Mouse (Mus musculus): ENCODE results near the gene Spata20. TPM values are rescaled to one million over a fixed set of nuclear protein-coding genes. Genes with fewer than 3 reads are reported as not detected.

The Spata20 gene
- polyA plus RNA-seq (2012; rRNA removed) = 0.24 and 0.34 TPM in 2 replicates

DNA sequence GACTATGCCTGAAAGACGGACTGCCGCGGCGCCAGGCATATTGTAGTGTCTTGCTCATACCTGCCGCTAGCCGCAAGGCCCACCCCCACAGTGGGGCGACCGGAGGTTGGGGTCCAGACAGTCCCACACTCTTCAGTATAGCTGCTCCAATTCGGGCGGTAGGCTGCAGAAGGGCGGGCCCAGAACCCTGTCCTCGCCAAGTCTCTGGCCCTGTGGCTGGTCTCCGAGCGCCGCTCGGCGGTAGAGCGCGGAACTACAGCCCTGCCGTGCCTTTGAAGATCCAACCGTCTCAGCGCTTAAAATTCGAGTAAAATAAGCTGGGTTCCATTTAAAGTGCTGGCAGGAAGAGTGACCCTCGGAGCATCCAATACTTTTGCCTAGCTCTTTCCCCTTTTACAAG lies at the start of gene Spata20:
Gene Spata20, minus strand, starts transcription at position 179 of the 400 bp plus-strand sequence.
- DNase-seq (ENCODE audit: extremely low spot score in 1 of 2, low spot score in 1 of 2) = peak; percentile 65 to 97

DNA sequence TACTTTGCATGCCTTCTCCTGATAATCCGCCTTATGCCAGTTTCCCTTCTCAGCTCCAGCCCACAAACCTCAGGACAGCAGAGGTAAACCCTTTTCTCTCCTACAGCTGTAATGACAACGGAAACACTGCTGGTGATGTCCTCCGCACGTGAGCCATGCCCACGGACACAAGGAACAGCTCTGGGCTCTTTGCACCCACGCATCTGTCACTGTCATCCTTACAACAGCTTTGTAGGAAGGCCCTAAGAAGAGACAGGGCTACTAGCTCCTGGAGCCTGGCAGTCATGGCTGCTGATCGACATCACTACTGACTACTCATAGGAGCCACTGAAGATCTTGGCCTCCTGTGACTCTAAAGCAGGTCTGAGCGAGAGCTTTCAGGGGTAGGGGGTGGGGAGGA lies 47.2 kb upstream of the Spata20 start:
- DNase-seq (ENCODE audit: extremely low spot score in 1 of 2, low spot score in 1 of 2) = peak in 1 of 2 experiments; percentile 28

DNA sequence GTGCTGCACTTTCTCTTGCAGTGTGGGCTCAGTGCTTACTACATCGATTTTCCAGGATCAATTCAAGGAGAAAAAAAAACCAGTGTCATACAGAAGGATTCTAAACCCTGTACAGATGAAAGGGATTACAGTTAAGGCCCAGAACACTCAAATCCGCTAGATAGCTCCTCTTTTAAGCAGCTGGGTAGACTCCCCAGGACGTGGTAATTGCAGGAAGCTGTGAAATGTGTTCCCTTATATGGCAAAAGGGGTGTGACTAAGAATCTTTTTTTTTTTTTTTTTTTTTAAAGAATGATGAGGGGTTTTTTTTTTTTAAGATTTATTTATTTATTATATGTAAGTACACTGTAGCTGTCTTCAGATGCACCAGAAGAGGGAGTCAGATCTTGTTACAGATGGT lies 42.9 kb upstream of the Spata20 start:
- no peak for DNase-seq (ENCODE audit: extremely low spot score in 1 of 2, low spot score in 1 of 2)

DNA sequence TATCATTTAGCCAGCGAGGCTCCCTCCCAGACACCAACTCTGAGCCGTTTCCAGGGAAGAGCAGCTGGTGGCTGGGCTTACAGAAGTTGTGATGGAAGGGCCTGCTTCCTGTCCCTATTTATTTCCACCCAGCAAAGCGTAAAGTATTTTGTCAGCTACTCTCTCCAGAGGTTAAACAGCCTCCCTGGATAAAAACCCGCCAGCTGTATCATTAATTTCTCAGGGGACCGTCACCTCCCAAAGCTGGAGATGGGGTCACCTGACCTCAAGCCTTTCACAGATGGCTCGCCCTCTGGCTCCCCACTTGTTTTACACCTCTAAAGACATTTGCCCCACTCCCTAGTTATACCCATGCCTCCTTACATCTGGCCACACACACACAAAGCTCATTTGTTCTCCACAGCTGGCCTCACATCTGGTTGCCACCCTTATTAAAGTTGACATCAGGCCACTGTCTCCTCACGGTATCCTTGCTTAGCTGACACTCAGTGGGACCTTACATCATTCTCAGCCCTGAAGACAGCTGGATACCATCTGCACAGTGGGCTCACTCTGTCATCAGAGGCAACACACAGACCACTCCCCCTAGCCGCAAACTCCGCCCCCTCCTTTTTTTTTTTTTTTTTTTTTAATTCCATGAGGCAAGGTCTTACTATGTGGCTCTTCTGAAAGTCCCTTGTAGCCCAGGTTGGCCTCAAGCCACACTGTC lies 40.3 kb upstream of the Spata20 start:
- no peak for DNase-seq (ENCODE audit: extremely low spot score in 1 of 2, low spot score in 1 of 2)

DNA sequence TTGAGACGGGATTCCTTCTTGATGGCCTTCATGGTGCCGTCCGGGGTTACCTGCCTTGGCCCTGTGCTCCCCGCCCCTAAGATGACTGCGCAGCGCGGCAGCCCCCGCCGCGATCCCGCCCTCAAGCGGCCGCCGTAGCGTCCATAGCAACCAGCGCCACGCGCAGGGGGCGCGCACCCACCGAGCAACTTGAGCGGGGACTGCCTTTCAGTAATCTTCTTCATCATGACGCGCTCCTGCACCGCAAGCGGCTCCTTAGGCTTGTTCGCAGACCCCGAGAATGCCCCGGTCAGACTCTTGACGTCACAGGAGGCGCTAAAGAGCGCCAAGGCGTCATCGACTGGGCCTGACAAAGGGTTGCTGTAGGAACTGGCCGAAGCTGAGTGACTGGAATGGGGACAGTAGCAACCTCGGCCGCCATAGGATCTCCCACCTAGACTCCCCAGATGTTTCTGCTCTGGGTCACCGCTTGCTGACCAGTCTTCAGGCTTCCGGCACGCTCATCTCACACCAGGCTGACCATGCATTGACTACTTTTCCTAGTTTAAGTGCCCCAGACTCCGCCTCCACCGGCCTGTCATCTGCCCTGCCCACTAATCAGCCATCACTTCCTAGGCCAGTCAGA lies 35.4 kb upstream of the Spata20 start, which contains the start of gene Mycbpap:
Gene Mycbpap, minus strand, starts transcription at position 524 of the 625 bp plus-strand sequence.
- DNase-seq (ENCODE audit: extremely low spot score in 1 of 2, low spot score in 1 of 2) = peak in 1 of 2 experiments; percentile 60

DNA sequence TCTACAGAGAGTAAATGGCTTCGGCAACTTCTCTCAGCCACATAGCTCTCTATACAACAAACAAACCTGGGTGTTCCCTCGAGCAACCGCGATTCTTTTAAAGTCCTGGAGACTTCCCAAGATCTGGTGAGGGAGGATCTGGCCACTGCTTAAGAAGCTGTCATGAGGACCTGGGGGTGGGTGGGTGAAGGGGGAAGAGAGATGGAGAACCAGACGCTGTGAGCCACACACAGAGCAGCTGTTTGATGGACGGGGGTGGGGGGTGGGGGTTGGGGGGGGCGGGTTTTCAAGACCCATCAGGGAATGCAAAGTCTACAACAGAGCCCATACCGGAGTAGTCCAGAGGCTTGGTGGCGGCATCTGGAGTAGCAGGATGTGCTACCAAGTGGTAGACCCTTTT lies 27.5 kb upstream of the Spata20 start:
- no peak for DNase-seq (ENCODE audit: extremely low spot score in 1 of 2, low spot score in 1 of 2)

DNA sequence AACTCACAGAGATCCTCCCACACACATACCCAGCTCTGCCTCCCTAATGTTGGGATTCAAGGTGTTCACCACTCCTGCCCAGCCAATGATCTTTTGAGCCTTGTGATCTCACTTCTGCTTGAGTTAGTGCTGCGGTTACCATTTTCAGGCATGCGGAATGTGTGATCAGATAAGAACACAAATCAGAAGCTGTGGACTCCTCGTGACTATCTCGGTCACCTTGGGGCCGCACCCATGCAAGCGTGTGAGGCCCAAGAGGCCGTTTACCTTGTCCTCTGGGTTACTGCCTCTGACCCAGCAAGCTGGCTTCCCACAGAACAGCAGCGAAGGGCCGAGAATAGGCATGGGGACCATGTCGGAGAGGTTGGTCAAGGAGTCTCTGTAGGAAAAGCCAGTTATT lies 23.0 kb upstream of the Spata20 start:
- no peak for DNase-seq (ENCODE audit: extremely low spot score in 1 of 2, low spot score in 1 of 2)

DNA sequence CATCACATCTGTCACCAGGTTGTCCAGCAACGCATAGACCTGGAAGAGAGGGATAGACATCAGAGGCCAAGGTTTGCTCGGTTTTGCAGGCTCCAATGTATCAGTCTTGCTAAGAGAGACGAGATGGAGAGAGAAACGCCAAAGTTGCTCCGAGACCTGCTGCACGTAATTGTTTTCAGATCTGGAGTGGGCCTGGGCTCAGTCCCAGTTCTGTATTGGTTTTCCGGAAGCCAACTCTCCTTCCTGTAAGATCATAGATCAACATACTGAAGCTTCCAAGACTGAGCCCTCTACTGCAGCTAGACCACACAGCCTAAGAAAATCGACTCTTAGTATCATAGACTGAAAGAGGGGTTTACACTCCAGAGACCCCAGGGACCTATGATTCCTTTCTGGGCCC lies 15.5 kb upstream of the Spata20 start:
- no peak for DNase-seq (ENCODE audit: extremely low spot score in 1 of 2, low spot score in 1 of 2)

DNA sequence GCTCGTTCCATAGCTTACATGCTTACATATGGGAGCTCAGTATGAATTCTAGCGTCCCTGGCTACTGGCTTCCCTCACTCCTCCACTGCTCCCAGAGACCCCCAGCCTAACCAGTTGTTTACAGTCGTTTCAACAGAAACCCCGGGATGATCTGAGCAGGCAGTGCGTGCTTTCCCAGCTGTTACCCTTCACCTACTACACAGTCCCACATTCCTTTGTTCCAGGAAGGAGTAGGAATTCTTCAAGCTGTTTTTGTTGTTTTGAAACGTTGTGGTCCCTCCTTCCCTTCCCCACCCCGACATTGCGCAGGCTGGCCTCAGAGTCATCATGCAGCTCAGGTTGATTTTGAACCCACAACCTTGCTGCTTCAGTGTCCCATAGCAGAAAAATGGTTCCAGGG lies 14.4 kb upstream of the Spata20 start:
- no peak for DNase-seq (ENCODE audit: extremely low spot score in 1 of 2, low spot score in 1 of 2)

DNA sequence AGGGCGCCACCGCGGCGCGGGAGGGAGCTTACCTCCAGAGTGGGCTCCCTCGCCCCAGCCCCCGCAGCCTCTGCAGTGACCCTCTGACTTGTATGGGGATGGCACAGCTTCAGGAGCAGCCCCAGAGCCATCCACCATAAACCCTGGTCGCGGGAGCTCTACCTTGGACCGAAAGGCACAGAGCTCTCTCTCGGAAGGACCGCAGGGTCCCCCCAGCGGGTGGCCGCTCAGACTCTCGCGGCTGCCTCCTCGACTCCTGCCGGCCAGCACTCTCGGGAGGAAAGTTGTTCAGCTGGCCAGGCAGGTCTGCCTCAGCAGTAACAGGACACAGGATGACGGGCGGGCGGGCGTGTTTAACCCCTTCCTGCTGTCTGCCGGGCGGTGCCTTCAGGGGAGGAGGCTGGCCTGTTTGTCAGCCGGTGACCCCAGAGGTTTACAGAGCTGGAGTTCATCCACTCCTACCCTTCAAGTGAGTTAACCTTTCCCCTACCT lies 13.7 kb upstream of the Spata20 start, which contains the start of gene Epn3:
Gene Epn3, minus strand, starts transcription at position 314 of the 492 bp plus-strand sequence.
- DNase-seq (ENCODE audit: extremely low spot score in 1 of 2, low spot score in 1 of 2) = no peak

DNA sequence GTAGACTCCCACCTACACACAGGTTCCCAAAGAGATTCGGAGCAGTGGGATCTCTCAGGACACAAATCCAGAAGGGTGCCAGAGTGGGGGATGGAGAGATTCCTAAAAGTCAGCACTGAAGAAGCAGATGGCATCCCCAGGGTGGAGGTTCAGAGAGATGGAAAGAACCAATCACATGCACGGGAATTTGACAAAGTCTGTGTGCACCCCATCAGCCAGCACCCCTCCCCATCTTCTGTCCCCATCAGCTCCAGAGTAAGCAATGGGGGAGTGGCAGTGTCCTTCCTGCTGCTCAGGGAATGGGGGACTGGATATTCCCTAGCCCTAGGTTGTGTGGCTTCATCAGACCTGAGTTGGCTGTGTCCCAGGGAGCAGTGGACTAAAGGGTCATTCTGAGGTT lies 13.1 kb upstream of the Spata20 start:
- DNase-seq (ENCODE audit: extremely low spot score in 1 of 2, low spot score in 1 of 2) = peak in 1 of 2 experiments; percentile 28

DNA sequence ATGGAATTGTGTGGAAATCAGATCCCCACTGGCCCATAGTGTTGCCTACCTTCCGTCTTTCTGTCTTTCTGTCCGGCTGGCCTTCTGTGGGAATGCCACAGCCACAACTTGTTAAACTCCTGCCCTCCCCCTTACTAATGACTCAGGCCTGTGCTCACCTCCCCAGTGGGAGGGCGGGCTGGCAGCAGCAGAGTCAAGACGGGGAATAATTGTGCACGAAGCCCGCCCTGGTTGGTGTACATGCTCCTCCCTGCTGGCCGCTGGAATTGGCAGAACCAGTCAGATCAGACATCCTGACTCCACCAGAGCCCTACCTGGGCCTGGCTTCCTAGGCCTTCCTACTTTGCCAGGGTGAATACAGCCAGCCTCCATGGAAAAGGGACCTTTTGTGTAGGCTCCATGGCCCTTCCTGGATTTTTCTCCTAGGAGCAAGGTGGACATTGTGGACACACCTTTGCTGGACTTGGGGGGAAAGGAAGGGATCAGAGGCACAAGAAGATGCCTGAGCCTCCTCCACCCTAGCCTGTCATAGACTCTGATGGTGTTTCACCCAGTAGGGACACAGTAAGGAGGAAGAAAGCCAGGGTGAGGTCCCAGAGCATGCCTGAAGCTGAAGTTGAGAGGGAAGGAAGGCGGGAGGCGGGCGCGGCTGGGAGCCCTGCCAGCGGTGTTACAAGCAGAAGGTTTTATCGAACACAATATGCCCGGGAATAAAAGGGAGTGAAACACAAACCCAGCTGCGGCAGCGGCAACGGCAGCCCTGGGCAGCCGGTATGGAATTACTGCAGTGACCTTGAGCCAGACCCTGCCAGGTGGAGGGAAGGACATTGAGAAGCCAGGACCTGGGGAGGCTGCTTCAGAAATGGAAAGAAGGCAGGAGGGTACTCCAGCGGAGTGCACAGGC lies 12.4 kb upstream of the Spata20 start:
- peak in 1 of 2 experiments; percentile 65 for DNase-seq (ENCODE audit: extremely low spot score in 1 of 2, low spot score in 1 of 2)

DNA sequence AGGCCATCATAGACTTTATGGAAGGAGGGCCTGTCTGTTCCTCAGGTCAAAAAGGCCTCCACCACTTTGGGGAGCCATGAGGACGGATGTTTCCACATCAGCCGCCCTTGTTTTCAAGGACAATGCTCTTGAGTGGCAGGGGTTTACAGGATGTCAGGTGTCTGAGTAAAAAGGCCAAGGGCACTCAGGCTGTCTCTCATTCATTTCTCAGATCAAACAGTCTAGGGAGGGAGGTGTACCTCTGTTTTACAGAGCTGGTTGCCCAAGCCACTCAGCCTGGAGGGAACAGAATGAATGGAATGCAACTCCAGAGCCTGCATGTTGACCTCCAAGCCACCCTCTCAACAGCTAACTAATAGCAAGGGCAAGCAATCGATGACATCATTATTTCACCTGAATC lies 9.4 kb upstream of the Spata20 start:
- no peak for DNase-seq (ENCODE audit: extremely low spot score in 1 of 2, low spot score in 1 of 2)

DNA sequence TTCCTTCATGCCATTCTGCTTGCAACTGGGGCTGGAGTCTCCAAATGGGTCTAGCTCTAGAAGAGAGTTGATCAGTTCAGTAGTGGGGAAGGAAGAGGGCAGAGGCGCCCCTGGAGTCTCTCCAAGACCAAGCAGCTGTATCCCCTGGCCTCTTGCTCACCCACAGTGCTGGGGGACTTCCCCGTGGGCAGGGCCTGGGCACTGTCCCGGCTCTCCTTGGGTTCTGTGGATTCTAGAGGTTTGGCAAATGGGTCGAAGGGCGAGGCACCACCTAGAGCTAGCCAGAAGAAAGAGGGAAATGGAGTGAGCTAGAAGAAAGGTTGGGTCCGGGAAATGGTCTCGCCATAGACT lies 5.7 kb upstream of the Spata20 start:
- no peak for DNase-seq (ENCODE audit: extremely low spot score in 1 of 2, low spot score in 1 of 2)

DNA sequence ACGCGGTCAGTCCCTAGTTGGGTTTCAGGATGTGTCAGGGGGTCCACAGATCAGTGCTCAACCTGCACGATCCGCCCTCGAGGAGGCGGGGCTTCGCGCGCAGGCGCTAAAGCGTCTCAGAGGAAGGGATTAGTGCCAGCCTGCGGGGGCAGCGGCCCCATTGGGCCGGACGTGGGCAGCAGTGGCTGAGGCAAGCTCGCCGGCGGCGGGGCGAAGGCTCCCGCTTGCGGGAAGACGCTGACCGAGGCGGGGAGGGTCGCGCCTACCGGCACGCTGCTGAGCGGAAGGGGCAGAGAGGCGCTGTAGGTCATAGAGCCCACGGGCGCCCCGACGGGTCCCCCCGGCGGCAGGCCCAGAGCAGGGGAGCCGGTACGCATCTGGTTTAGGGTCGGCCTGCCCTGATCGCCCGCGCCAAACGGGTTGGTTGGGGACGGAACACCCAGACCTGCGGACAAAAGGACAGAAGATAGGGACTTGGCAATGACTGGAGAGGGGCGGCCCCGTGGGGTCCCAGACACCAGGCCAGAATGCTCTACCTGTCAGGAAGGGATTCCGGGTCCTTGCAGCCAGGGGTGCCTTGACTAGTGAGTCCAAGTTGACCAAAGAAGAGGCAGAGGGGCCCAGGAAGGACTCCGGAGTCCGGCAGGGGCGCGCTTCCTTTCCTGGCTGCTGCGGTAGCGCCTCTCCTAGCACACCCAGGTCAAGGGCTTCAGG lies 5.2 kb upstream of the Spata20 start:
- peak in 1 of 2 experiments; percentile 69 for DNase-seq (ENCODE audit: extremely low spot score in 1 of 2, low spot score in 1 of 2)

DNA sequence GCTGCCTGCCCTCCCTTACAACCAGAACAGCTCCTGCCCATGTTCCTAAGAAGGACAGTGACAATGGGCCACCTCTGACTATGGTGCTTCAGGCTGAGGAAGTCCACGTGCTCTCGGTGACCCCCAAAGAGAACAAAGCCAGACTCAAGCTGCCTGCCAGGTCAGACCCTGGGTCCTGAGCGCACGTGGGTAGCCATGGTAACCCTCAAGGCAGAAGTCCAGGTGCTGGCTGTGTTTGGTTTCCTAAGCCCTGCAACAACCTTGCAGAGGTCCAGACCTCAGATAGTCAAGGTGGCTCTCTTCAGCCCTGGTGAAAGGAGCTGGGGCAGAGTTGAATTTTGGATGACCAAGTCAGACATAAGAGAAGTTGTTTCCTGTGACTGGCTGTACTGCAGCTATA lies 3.8 kb upstream of the Spata20 start:
- no peak for DNase-seq (ENCODE audit: extremely low spot score in 1 of 2, low spot score in 1 of 2)

DNA sequence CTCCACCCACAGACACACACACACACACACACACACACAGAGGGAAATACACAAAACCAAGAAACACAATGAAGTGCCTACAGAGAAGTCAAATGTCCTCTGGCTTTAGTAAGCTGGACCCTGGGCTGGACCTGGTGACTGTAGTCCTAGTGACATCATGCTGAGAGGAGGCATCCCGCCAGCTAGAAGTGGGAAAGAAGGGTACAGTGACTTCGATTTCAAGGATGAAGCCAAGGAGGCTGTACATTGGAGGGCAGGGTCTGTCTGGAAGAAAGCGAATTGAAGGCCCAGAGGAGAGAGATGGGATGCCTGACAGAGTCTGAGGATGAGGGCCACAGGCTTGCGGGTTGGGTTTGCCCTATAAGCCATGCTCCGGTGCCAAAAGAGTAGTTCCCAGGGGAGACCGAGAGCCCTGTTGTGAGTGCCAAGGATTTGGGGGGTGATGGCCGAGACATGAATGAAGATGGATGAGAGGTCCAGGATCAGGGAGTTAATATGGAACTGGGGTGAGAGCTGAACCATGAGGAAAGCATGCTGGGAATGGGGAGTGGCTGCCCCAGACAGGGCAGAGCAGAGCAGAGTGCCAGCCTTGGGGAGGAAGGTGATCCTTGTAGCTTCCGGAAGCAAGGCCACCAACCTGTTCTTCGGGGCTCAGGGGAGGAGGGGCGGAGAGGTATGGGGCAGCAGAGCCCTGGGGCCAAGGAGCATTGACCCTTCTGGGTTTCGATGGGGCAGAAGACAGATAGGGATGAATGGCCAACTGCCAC lies 3.0 kb upstream of the Spata20 start:
- no peak for DNase-seq (ENCODE audit: extremely low spot score in 1 of 2, low spot score in 1 of 2)

DNA sequence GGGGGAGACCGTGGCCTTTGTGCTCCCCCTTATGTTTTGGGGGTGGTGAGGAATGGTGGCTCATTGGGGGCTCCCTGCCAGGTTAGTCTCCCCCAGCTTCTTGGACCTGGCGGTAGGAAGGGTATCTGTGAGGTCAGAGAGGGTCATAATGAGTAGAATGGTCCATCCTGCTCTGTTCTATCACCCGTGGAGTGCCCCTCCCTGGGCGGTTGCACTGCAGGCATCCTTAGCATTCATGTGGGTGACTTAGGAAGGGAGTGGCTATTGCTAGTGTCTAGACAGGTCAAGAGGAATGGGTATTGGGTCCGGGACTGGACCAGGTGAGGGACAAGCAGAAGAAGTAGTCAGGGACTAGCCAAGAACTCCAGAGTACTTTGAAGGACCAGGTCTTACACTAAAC lies 756 bp downstream of the Spata20 start:
- no peak for DNase-seq (ENCODE audit: extremely low spot score in 1 of 2, low spot score in 1 of 2)

DNA sequence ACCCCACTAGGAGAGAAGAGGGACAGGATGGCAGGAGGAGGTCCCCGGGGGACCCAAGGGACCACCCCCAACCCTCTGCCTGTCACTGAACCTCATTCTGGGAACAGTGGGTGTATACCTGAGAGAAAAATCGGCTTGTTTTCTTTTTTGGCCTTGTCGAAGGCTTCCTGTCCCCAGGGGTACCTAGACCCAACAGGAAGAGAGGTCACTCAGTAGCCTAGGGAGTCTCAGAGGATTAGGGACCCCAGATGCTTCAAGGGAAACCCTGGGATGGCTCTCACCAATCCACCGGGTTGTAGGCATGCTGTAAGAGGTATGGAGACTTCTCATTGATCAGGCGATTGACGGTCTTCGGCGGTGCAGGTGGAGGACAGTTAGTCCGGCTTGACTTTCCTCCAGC lies 1.3 kb downstream of the Spata20 start:
- no peak for DNase-seq (ENCODE audit: extremely low spot score in 1 of 2, low spot score in 1 of 2)

DNA sequence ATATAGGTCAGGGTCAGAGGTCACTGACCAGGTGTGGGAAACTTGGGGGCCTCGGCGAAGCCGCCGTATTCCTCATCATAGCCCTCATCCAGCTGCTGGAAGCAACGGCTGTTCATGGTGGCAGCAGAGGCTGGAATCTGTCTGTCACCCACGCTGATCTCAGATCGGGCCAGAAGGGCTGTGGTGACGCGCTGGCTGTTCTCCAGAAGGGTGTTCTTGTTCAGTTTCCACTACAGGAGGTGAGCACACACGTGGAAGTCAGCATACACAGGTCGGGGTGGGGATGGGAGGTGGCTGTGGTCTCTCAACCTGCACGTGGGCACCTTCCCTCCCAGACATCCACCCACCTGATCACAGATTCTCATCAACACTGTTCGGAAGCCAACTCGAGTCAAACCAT lies 2.1 kb downstream of the Spata20 start:
- DNase-seq (ENCODE audit: extremely low spot score in 1 of 2, low spot score in 1 of 2) = no peak
